Mouse (Mus musculus): ENCODE data around the gene Tfpt. TPM values are rescaled to one million over a fixed set of nuclear protein-coding genes. Genes with fewer than 3 reads are reported as not detected.

Tfpt gene
- total RNA-seq (2015; ENCODE audit: low replicate concordance) (9.4 and 17.2 TPM in 2 replicates), total RNA-seq (2017; ENCODE audit: low replicate concordance) (10.0 and 10.8 TPM in 2 replicates)

GRCm38 (mm10) chr7:3629543-3630477, at the start of gene Tfpt, which contains the start of gene Prpf31:
Gene Tfpt (minus strand): TSS chr7:3629929.
Gene Prpf31 (plus strand): TSS chr7:3629985.
- ATAC-seq (replicated peaks; ENCODE audit: low FRiP score, poor library complexity, severe bottlenecking): peak; percentile 90

- no peak for ATAC-seq (replicated peaks; ENCODE audit: low FRiP score, poor library complexity, severe bottlenecking)
These were observed 47.6 kb upstream of the Tfpt start, which contains the start of gene Tmc4 for GRCm38 (mm10) chr7:3677342-3677741. Gene Tmc4 (minus strand): TSS chr7:3677553.

DNA sequence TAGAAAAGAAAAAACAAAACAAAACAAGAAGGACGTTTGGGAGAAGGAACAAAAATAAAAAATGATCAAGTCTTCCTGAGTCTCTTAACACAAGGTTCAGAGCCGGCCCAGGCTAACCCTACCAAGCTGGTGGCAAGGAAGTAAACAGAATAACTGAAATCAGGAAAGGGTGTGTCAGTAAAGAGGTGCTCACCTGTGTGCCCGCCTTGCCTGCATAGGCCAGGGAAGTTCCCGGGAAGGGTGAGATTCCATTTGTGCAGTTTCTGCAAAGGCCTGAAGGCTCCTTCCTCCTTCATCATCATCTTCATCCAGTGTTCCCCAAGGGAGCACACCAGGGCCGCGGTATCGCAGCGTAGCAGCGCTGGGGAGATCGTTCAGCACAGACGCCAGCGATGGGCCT, 46.6 kb upstream of the Tfpt start:
- no peak for ATAC-seq (replicated peaks; ENCODE audit: low FRiP score, poor library complexity, severe bottlenecking)

DNA sequence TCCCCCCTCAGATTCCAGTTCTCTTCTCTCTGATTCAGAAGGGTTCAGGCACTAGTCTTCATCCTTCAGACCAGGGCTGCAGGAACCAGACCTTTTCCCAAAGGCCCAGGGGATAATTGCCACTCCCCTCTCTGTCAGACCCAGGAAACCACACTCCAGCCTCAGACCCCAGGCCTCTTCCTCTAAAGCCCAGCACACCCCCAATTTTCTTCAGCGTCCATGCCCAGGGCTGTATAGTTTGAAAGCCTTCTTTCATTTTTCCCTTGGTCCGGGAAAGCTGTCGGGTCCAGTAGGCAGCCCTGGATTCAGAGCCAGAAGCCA, 45.5 kb upstream of the Tfpt start:
- ATAC-seq (replicated peaks; ENCODE audit: low FRiP score, poor library complexity, severe bottlenecking): 0 out of 2 replicates have a peak, but pooled peaks have one; percentile 27

- peak; percentile 86 for ATAC-seq (replicated peaks; ENCODE audit: low FRiP score, poor library complexity, severe bottlenecking)
These were observed 44.9 kb upstream of the Tfpt start for GRCm38 (mm10) chr7:3674507-3675227.

GRCm38 (mm10) chr7:3666921-3667391, 37.2 kb upstream of the Tfpt start:
- no peak for ATAC-seq (replicated peaks; ENCODE audit: low FRiP score, poor library complexity, severe bottlenecking)

DNA sequence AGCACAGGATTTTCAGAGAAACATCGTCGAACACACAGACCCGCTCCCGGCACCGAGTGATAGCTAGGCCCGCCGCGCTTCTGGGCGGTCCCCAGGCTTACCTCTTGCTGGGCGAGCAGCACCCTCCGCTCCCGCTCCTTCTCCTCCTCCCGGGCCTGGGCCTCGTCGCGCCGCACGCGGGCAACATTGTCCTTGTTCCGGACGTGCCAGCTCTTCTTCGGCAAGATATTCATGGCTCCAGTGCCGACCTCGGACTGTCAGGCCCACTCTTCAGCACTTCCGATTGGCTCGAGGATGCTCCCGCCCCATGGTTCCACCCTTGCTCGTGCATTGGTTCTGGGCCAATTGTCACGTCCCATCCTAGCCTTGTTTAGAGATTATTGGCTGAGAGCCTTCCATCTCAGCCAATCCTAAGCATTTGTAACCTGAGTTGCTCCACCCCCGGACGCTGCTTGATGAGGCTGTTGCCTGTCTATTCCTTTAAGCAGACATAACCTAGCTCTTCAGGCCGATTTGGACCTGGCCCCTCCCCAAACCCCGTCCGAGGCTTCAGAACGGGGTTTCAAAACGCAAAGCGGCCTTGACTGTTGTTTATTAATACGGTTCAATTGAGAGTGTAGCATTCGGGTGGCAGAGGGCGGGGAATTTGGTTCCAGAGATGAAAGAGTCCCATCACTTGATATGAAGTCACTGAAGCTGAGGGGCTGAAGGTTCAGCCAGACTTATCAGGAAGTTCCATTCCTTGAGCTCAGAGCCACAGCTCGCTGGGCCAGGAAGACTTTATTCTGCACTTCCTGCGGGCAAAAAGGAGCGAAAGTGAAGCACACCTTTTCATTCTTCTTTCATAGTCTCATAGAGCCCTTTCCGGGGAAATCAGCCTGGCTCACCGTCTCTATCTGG, 35.7 kb upstream of the Tfpt start, which contains the start of gene Leng1:
Gene Leng1 (minus strand): TSS at position 626 of the 900 bp plus-strand sequence.
- ATAC-seq (replicated peaks; ENCODE audit: low FRiP score, poor library complexity, severe bottlenecking): peak; percentile 95

DNA sequence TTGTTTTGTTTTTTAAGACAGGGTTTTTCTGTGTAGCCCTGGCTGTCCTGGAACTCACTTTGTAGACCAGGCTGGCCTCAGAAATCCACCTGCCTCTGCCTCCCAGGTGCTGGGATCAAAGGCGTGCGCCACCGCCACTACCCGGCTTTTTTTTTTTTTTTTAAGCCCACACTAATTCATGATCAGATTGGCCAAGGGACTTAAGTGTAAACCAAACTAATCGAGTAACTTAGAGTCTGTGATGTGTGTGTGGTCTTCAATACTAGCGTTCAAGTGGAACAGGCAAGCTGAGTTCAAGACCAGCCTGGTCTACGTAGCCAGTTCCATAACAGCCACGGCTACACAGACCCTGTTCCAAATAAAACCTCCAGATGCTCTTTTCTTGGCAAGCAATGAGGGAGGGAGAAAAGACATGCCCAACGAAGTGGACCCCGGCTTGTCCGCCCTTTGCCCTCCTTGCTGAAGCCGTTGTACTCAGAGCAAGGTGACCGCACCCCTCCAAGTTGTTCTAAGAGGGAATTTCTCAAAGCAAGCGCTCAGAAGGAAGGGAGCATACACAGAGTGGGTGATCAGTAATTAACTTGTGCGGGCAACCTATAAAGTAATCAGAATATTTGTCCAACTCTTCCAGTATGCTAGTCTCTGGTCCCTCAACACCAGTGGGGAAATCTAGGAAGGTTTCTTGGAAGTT, 34.9 kb upstream of the Tfpt start:
- ATAC-seq (replicated peaks; ENCODE audit: low FRiP score, poor library complexity, severe bottlenecking): peak; percentile 35; the same call in 1 of the 2 replicates

DNA sequence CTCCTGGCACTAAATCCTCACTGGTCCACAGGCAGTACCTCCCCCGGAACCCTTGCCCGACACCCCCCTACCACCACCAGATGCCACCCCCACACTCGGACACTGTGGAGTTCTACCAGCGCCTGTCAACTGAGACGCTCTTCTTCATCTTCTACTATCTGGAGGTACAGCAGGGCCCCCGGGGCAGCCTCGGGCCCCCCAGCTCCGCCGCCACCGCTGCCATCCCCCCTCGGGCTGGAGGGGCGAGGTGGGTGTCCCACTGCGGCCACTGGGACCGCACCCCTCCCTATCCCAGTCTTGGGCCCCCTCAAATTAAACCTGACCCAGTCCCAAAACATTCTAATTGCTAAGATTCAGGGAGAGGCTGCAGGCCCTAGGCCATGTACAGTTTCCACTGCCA, 28.8 kb upstream of the Tfpt start:
- no peak for ATAC-seq (replicated peaks; ENCODE audit: low FRiP score, poor library complexity, severe bottlenecking)

DNA sequence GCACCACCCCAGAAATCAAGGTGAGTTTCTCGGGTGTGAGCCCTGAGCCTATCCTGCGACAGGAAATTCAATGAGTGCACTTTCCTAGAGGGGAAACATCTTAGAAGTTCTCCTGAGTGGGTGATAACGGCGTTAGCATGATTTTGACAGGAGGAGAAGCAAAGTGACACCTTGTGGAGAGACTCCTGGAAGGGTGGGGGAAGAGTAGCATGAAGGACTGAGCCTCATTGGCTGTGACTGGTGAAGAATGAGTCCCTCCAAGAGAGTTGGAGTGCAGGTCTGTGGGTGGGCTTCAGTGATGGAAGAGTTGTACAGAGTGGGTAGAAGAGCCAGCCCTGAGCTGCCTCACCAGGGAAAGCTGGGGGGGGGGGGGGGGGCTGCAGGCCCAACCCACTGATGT, 27.2 kb upstream of the Tfpt start:
- no peak for ATAC-seq (replicated peaks; ENCODE audit: low FRiP score, poor library complexity, severe bottlenecking)

DNA sequence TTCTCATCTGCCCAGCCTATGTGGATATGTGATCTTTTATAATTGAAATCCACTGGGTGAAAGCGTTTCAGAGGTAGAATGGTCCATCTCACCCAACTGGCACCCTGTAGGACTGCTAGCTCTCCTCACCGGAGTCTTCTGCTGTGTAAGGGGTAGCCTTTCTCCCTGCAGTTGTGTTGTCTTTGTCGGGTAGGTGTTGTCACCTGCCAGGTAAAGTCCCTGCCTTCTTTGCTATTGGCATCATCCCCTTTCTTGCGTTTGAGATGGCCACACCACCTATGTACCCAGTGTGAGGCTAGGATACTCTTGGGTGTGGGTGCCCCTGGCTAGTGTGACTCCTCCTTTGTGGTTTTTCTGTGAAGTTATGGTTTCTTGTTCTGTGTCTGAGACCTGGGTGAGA, 16.9 kb upstream of the Tfpt start:
- ATAC-seq (replicated peaks; ENCODE audit: low FRiP score, poor library complexity, severe bottlenecking): no peak

DNA sequence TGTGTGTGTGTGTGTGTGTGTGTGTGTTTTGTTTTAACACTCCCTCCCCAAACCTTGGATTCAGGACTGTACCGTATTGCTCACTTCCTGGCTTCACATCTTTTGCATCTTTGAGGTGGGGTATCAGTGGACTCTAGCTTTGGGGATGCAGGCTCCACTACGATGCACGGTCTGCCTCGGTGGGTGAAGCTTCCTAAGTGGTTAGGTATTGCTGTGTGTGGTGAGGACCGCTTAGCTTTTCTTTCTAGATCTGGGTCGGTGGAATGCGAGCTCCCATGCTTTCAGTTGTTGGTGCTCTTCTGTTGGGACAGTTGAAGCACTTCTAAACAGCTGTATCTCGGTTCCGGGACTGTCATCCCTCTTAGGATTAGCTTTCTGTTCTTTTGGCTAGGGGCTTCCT, 16.5 kb upstream of the Tfpt start:
- no peak for ATAC-seq (replicated peaks; ENCODE audit: low FRiP score, poor library complexity, severe bottlenecking)

DNA sequence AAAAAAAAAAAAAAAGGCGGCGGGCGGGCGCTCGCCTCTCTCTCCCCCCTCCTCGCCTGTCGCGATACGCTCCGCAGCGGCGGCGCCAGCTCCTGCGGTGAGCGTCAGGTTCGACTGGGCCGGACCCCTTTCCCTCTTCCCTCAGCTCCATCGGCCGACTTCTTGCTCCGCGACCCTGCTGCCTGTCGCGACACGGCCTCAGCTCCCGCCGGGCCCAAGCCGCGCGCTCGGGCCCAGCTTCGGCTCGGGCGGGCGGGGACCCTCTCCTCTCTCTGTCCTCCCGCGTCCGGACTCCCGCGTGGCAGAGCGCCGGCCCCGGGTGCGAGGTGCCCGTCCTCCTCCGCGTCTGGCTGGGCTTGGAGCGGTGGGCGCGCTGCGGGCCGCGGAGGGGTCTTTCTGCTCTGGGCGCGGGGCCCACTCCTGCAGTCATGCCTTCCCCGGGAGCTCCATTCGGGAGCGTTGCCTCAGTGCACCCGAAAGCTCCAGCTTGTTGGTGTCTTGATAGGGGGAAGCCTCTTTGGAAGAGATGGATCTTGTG, 15.8 kb upstream of the Tfpt start:
- ATAC-seq (replicated peaks; ENCODE audit: low FRiP score, poor library complexity, severe bottlenecking): peak; percentile 20; the same call in 1 of the 2 replicates

- ATAC-seq (replicated peaks; ENCODE audit: low FRiP score, poor library complexity, severe bottlenecking): peak; percentile 92
These were observed 15.2 kb upstream of the Tfpt start, which contains the start of gene Cnot3 for GRCm38 (mm10) chr7:3644672-3645487. Gene Cnot3 (plus strand): TSS chr7:3645268.

DNA sequence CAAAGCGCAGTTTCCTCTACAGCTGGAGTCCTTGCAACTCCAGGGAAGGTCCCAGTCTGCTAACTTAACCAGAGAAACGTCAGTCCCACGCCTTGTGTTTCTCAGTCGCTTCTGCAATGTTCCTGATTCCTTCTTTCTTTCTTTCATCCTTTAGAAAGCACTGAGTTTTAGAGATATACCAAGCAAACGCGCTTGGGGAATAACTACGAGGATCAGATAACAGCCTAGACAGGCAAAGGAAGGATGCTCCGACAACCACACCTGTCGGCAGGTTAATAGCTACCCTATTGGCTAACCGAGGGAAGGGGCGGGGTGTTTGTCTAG, 14.6 kb upstream of the Tfpt start:
- ATAC-seq (replicated peaks; ENCODE audit: low FRiP score, poor library complexity, severe bottlenecking): no peak

- no peak for ATAC-seq (replicated peaks; ENCODE audit: low FRiP score, poor library complexity, severe bottlenecking)
These were observed 14.1 kb upstream of the Tfpt start for GRCm38 (mm10) chr7:3643843-3644242.

DNA sequence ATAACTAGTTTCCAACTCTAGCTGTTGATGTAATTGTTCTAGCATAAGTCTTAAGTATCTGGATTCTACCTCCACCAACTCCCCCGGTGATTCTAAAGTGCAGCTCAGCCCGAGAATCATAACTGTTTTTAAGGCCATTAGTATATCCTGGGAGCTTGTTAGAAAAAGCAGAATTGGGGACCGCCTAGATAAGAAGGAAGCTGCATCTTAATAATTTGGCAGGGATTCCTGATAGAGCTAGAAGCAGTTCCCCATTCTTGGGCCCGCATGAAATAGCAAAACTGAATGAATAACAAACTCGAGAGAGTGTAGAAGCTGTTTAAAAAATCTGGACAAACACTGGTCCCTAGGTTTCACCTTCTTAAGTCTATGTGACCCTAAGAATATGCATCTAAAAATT, 13.7 kb upstream of the Tfpt start:
- no peak for ATAC-seq (replicated peaks; ENCODE audit: low FRiP score, poor library complexity, severe bottlenecking)

GRCm38 (mm10) chr7:3630478-3630815, 718 bp upstream of the Tfpt start:
- ATAC-seq (replicated peaks; ENCODE audit: low FRiP score, poor library complexity, severe bottlenecking): no peak
